Mouse (Mus musculus) megakaryocyte, embryonic 14.5 days (primary cell): ENCODE results near the gene Heatr9.

ENCODE experiments used
- FLI1 ChIP-seq: IDR thresholded peaks from 2 replicates; pipeline ENCODE4 v1.6.1; 2012; ENCODE audit warnings: low read length, inconsistent platforms, mixed read lengths
- GATA1 ChIP-seq: IDR thresholded peaks from 3 replicates; pipeline ENCODE4 v1.6.1; 2012; ENCODE audit warnings: mixed read lengths, low read length, inconsistent platforms, borderline replicate concordance

DNA sequence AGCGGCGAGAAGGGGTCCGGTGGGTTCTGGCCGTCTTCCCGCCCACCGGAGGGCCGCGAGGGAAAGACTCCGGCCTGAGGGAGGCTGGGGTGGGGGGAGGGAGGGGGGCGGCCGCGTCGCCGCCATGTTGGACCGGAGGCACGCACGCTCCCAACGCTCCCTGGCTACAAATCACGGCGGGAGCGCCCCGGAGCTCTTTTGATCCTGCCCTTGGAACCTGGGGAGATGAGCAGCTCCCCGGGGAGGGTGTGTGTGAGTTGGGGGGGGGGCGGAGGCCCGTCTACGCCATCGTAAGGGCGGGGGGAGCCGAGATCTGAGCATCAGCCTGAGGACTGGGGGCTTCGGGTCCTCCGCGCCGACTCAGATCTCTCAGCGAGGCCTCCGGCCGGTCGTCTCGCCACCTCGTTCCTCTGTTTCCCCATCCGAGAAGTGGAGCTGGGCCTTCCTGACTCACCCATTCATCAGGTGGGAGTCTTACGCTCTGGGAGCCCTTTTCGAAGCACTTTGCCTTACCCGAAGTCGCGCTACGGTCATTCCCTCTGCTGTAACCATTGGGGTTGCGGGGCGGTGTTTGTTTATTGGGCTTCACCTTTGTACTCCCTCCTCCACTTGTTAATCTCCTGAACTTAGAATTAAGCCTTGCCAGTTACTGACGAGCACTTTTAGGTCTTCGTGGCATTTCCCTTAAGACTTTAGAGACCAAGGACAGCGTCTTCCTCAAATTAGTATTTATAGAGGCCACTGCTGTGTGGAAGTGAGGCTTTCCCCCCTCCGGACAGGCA, 48.5 kb downstream of the Heatr9 start:
- TF ChIP-seq GATA1 (no peak), FLI1 (no peak)
